Mouse (Mus musculus): Measurements from ENCODE around the gene Rftn1.

DNA sequence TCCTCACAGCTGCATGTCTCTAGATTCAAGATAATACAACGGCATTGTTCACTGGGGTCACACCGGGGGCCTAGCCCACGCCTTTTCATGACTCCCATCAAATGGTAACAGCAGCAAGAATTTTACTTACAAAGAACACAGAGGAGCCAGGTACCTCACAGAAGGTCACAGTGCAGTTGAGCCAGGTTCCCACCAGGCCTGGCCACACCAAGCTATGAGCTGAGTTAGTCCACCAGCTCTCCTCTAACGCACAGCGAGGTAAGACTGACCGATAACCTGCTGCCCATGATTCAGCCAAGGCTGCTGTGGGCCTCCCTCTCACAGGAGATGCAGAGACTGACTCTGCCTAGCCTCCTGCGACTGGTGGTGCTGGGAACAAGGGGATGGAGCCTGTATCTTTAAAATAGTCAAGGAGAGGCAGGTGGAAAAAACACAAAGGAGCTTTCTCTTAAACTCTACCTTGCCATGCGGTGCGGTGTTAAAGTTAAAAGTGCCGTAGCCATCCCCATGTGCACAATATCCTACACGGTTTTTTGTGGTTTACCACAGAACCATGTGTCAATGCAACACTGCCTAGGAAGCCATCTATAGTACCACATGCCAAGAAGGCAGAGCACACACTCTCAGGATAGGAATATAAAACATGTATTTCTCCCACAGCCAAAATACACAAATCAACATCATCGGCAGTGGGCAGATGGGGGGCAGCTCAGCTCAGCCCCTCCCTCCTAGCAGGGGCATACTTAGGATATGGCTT lies 42.5 kb downstream of the Rftn1 start:
- TF ChIP-seq POLR2A (IDR thresholded peaks at IDR 0.05; ENCODE audit: extremely low read depth, insufficient read depth, low read length): no peak
- no peak for TF ChIP-seq CTCF (IDR thresholded peaks at IDR 0.05; ENCODE audit: low read depth, low read length)
